Mouse (Mus musculus): ENCODE measurements around the gene Frem1. TPM values are rescaled to one million over a fixed set of nuclear protein-coding genes. Genes with fewer than 3 reads are reported as not detected.

Gene Frem1
- polyA plus RNA-seq, 1 experiment, result 0.22 TPM

DNA sequence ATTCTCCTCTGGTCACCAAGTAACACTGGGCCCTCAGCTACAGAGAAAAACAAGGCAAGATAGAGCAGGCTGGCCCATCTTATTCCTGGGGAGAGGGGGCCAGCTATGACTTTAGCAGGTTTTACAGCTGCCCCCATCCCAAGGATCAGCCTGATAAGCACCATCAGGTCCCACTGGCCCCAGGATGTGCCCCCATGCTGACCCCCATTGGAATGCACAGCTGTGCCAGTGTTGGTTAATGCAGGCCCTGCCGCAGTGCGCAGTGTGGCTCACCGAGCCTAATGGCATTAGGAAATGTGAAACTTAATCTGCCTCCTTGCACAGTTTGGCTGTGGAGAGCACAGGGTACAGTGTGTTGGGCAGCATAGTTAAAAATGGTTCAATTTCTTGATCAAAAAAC, 11.4 kb downstream of the Frem1 start:
- DNase-seq (ENCODE audit: low read depth, low spot score), result no peak
- WGBS, result 88% methylated on average over 3 of the region's 3 CpGs

GRCm38 (mm10) chr4:83032780-83033179, 19.4 kb downstream of the Frem1 start:
- WGBS, result 62% methylated on average over 1 of the region's 1 CpGs
- DNase-seq (ENCODE audit: low read depth, low spot score), result no peak

DNA sequence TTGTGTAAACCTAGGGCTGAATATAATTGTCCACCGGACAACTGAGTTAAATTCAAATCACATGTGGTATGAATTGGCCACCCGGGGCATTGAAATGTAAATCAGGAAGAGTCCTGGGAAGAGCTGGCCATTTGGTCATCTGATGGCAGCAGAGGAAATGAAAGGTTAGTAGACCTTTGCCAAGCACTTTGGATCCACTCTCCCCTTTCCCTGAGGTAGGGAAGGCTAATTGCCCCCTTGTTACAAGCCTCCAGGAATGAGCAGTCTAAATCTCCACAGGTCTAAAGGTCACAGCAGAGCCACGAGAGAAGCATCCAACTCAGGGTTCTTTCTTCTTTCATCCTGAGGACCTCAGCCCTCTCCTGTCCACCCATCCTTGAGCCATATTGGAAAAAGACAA, 20.5 kb downstream of the Frem1 start:
- WGBS, result 59% methylated on average over 3 of the region's 3 CpGs
- no peak for DNase-seq (ENCODE audit: low read depth, low spot score)

- WGBS, result 70% methylated on average over 6 of the region's 6 CpGs
- DNase-seq (ENCODE audit: low read depth, low spot score), result no peak
These were observed 22.0 kb downstream of the Frem1 start for GRCm38 (mm10) chr4:83030097-83030496.

GRCm38 (mm10) chr4:83020759-83021555, 31.2 kb downstream of the Frem1 start:
- DNase-seq (ENCODE audit: low read depth, low spot score), result no peak
- 26% methylated on average over 15 of the region's 15 CpGs for WGBS

- DNase-seq (ENCODE audit: low read depth, low spot score), result no peak
- 75% methylated on average over 8 of the region's 8 CpGs for WGBS
These were observed 33.7 kb downstream of the Frem1 start for GRCm38 (mm10) chr4:83018111-83019105.

GRCm38 (mm10) chr4:83014538-83014937, 37.6 kb downstream of the Frem1 start:
- WGBS, result 55% methylated on average over 2 of the region's 2 CpGs
- DNase-seq (ENCODE audit: low read depth, low spot score), result no peak

DNA sequence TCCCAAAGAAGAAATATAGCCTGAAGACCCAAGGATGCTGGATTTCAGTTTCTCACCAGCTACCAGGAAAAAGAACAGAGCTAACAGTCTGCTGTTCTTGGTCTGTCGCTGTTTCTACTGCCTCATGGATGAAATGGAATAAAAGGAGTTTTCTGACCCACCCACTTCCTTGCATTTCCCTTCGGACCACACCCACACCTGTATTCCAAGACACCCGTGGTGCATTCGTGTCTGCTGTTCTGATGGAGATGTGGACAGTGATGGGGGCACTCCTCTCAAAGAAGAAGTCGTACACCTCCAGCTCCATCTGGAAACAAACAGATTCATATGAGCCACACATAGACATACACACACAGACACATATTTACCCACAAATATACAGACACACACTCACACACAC, 48.1 kb downstream of the Frem1 start:
- DNase-seq (ENCODE audit: low read depth, low spot score), result no peak
- WGBS, result 73% methylated on average over 5 of the region's 5 CpGs

DNA sequence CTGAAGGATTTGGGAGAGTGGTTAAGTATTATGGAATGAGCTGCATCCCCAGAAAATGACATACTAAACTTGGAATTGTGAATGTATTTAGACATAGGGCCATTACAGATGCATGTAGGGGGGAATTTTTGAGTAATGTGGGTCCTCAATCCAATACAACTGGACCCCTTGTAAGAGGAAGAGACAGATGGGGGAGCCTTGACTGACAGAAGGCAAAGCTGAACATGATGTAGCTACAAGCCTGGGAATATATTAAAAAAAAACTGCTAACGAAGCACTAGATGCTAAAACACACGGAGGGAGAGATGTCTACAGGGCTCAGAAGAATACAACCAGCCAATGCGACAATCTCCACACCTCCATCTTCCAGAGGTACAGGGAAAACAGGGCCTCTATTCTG, 60.1 kb downstream of the Frem1 start:
- no peak for DNase-seq (ENCODE audit: low read depth, low spot score)
- WGBS, result 95% methylated on average over 3 of the region's 3 CpGs

DNA sequence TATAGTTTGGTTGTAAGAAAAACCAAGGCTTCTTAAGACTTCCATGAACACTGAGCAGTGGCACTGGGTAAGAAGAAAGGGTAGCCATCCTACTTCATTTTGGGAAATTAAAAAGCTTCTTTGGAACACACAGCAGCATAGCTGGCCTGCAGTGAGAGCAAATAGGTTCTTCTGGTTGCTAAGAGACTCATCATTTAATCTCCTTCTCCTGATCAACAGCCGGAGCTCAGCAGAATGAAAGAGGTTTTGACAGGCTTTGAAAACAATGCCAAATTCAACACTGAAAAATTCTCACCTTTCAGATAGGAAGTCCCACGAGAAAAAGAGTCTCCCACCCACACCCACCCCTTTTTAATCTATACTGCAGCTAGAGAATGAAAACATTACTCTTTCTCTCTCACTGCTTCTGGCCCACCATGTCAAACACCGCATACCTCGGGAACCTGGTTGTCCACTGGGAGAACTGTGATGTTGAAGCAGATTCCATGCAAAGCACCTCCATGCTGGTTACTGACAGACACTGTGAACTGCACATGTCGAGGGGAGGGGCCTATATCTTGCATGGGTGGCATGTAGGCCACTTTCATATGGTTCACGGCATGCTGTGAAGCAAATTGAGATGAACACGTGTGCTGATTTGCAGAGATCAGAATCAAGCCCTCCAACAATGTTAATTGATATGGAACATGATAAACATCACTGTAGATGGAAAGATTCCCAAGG, 61.0 kb downstream of the Frem1 start:
- no peak for DNase-seq (ENCODE audit: low read depth, low spot score)
- WGBS, result 72% methylated on average over 7 of the region's 7 CpGs

GRCm38 (mm10) chr4:82972381-82972780, 79.8 kb downstream of the Frem1 start:
- WGBS, result 84% methylated on average over 4 of the region's 4 CpGs

DNA sequence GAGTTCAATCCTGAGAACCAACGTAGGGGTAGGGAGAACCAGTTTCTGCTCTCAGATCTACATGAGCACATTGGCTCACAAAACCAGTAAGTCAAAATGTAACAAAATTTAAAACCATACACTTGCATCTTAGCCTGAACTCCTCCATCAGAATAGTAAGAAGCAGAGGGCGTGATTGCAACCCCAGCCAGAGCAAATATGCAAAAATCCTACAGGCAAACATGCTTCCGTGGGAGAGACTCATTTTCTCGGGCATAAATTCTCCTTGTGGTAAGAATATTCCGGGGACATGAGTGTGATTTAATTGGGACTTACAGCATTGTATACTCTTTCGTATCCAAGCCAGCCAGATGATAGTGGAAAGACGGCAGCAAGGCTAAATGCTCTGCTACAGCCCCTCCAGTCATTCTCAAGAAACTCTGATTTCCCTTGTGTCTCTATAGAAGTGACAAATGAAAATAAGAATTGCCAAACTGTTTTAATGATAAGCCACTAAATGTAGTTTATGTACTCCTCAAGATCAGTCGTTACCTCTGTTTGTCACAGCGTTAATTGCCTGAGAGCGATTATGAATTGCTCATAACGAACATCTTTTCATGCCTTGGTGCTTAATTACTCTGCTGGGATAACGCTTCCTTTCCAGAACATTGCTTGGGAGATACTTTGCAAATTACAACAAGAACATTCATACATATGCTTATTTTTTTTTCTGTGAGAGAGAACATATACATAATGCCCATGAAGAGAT, 81.1 kb downstream of the Frem1 start:
- DNase-seq (ENCODE audit: low read depth, low spot score), result no peak
- WGBS, result 87% methylated on average over 12 of the region's 12 CpGs

More at GRCm38 (mm10) chr4:82972381-82972780, 79.8 kb downstream of the Frem1 start:
- no peak for DNase-seq (ENCODE audit: low read depth, low spot score)

DNA sequence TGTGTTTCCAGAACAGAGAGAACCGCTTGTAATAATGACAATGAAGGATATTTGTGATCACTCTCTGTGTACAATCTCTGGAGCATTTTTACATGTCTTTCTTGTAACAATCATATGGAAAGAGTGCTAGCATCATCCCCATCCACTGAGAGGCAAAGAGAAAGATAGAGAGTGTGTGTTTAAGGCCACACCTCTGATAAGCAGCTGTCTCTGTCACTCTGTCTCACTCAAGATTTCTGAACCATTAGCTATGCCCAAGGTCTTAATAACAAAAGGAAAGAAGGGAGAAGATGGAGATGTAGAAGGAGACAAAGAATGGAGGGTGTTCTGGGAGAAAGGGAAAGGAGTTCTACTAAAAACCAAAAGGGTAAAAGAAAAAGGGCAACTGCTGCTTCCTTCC, 91.1 kb downstream of the Frem1 start:
- DNase-seq (ENCODE audit: low read depth, low spot score), result no peak
- WGBS, result 83% methylated on average over 1 of the region's 1 CpGs

GRCm38 (mm10) chr4:82957827-82958538, 94.2 kb downstream of the Frem1 start:
- WGBS, result 82% methylated on average over 14 of the region's 14 CpGs
- no peak for DNase-seq (ENCODE audit: low read depth, low spot score)

DNA sequence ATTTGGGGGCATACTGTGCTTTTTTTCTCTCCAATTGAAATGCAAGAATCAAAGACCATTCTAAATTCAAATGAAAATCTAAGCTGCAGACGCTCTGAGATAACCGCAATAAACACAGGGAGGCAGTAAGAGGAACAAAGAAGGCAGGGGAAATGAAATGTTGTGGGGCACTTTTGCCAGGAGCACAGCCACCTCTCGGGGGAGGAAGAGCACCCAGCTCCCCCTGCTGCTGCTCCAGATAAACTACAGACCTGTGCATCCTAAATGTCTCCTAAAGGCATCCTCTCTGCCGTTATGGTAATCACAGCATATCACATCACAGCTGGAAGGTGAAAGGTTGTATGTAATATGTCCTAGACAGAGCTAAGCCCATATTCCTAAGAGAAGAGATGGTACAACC, 98.1 kb downstream of the Frem1 start:
- 63% methylated on average over 4 of the region's 4 CpGs for WGBS
- no peak for DNase-seq (ENCODE audit: low read depth, low spot score)

GRCm38 (mm10) chr4:82949511-82949910, 102.6 kb downstream of the Frem1 start:
- no peak for DNase-seq (ENCODE audit: low read depth, low spot score)
- 76% methylated on average over 8 of the region's 8 CpGs for WGBS

- 86% methylated on average over 8 of the region's 8 CpGs for WGBS
- DNase-seq (ENCODE audit: low read depth, low spot score), result no peak
These were observed 105.4 kb downstream of the Frem1 start for GRCm38 (mm10) chr4:82946721-82947120.

DNA sequence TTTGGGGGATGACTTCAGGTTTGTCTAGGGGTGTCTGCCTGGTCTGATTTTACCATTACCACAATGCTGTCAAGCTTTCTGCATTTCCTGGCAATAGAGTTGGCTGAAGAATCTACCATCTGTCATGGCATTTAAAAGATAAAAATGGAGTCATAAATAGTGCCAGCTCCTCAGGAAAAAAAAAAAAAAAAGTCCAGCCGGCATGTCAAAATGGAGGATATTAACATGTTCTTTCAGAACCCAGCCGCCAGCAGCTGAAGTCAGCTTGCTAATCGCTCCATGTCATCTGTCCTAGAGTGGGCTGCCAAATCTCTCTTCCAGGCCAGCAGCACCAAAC, 105.9 kb downstream of the Frem1 start:
- 73% methylated on average over 3 of the region's 3 CpGs for whole genome bisulfite sequencing
- DNase-seq (ENCODE audit: low read depth, low spot score), result no peak
